Mouse (Mus musculus): ENCODE data around the gene Btbd9. TPM values are rescaled to one million over a fixed set of nuclear protein-coding genes. Genes with fewer than 3 reads are reported as not detected.

Gene Btbd9
- polyA plus RNA-seq, 1 experiment, result 15.3 TPM

GRCm38 (mm10) chr17:30301338-30301737 lies 274.9 kb downstream of the Btbd9 start:
- no peaks in the 10 kb centered on the region for H3K79me2 ChIP-seq (ENCODE audit: control insufficient read depth, insufficient read depth)

GRCm38 (mm10) chr17:30297432-30297831 lies 278.9 kb downstream of the Btbd9 start:
- Histone ChIP-seq H3ac (ENCODE audit: control insufficient read depth, insufficient read length, low read depth) (no peak overlapping the region), H3K27me3 (ENCODE audit: control insufficient read depth, insufficient read depth, insufficient read length) (no peaks in the 10 kb centered on the region), H3K4me3 (ENCODE audit: insufficient read depth, poor library complexity, severe bottlenecking) (no peak overlapping the region), H3K79me2 (ENCODE audit: control insufficient read depth, insufficient read depth) (no peaks in the 10 kb centered on the region), H3K36me3 (ENCODE audit: control insufficient read depth, insufficient read depth) (no peaks in the 10 kb centered on the region), H3K79me3 (ENCODE audit: low read depth) (no peaks in the 10 kb centered on the region)
- TF ChIP-seq USF1 (IDR thresholded peaks at IDR 0.05; ENCODE audit: low read depth) (no peak), MYOD1 (IDR thresholded peaks at IDR 0.05; ENCODE audit: control insufficient read depth, insufficient read length, low read depth) (no peak), CTCF (IDR thresholded peaks at IDR 0.05; ENCODE audit: control insufficient read depth, insufficient read depth, insufficient read length) (no peak), CEBPB (IDR thresholded peaks at IDR 0.05; ENCODE audit: low read depth) (no peak), FOSL1 (IDR thresholded peaks at IDR 0.05; ENCODE audit: insufficient read depth, low read length, poor library complexity, severe bottlenecking) (no peak), MYOG (IDR thresholded peaks at IDR 0.05; ENCODE audit: control insufficient read depth, extremely low read depth, insufficient read length) (no peak), MAX (IDR thresholded peaks at IDR 0.05) (no peak)

More at GRCm38 (mm10) chr17:30301338-30301737, 274.9 kb downstream of the Btbd9 start:
- H3ac ChIP-seq (ENCODE audit: control insufficient read depth, insufficient read length, low read depth), result no peak overlapping the region
- H3K27me3 ChIP-seq (ENCODE audit: control insufficient read depth, insufficient read depth, insufficient read length), result no peaks in the 10 kb centered on the region
- no peaks in the 10 kb centered on the region for H3K79me3 ChIP-seq (ENCODE audit: low read depth)
- no peak overlapping the region for H3K4me3 ChIP-seq (ENCODE audit: insufficient read depth, poor library complexity, severe bottlenecking)
- TF ChIP-seq MAX (IDR thresholded peaks at IDR 0.05) (no peak), CTCF (IDR thresholded peaks at IDR 0.05; ENCODE audit: control insufficient read depth, insufficient read depth, insufficient read length) (no peak), MYOD1 (IDR thresholded peaks at IDR 0.05; ENCODE audit: control insufficient read depth, insufficient read length, low read depth) (no peak), USF1 (IDR thresholded peaks at IDR 0.05; ENCODE audit: low read depth) (no peak), FOSL1 (IDR thresholded peaks at IDR 0.05; ENCODE audit: insufficient read depth, low read length, poor library complexity, severe bottlenecking) (no peak), CEBPB (IDR thresholded peaks at IDR 0.05; ENCODE audit: low read depth) (no peak), MYOG (IDR thresholded peaks at IDR 0.05; ENCODE audit: control insufficient read depth, extremely low read depth, insufficient read length) (no peak)
- no peaks in the 10 kb centered on the region for H3K36me3 ChIP-seq (ENCODE audit: control insufficient read depth, insufficient read depth)

- no peaks in the 10 kb centered on the region for H3K79me2 ChIP-seq (ENCODE audit: control insufficient read depth, insufficient read depth)
- no peaks in the 10 kb centered on the region for H3K79me3 ChIP-seq (ENCODE audit: low read depth)
- TF ChIP-seq MAX (IDR thresholded peaks at IDR 0.05) (no peak), MYOD1 (IDR thresholded peaks at IDR 0.05; ENCODE audit: control insufficient read depth, insufficient read length, low read depth) (peak; percentile 49)
- no peaks in the 10 kb centered on the region for H3K27me3 ChIP-seq (ENCODE audit: control insufficient read depth, insufficient read depth, insufficient read length)
- no peak overlapping the region for H3ac ChIP-seq (ENCODE audit: control insufficient read depth, insufficient read length, low read depth)
- no peaks in the 10 kb centered on the region for H3K36me3 ChIP-seq (ENCODE audit: control insufficient read depth, insufficient read depth)
- H3K4me3 ChIP-seq (ENCODE audit: insufficient read depth, poor library complexity, severe bottlenecking), result no peak overlapping the region
Measured at GRCm38 (mm10) chr17:30296069-30296468, 280.2 kb downstream of the Btbd9 start.

GRCm38 (mm10) chr17:30292666-30293065 lies 283.6 kb downstream of the Btbd9 start:
- no peak overlapping the region for H3ac ChIP-seq (ENCODE audit: control insufficient read depth, insufficient read length, low read depth)
- no peak overlapping the region for H3K4me3 ChIP-seq (ENCODE audit: insufficient read depth, poor library complexity, severe bottlenecking)
- H3K79me3 ChIP-seq (ENCODE audit: low read depth), result no peaks in the 10 kb centered on the region
- no peaks in the 10 kb centered on the region for H3K79me2 ChIP-seq (ENCODE audit: control insufficient read depth, insufficient read depth)
- no peak for TF ChIP-seq USF1 (IDR thresholded peaks at IDR 0.05; ENCODE audit: low read depth)
- no peak for TF ChIP-seq CTCF (IDR thresholded peaks at IDR 0.05; ENCODE audit: control insufficient read depth, insufficient read depth, insufficient read length)
- TF ChIP-seq CEBPB (IDR thresholded peaks at IDR 0.05; ENCODE audit: low read depth), result no peak
- TF ChIP-seq MYOG (IDR thresholded peaks at IDR 0.05; ENCODE audit: control insufficient read depth, extremely low read depth, insufficient read length), result no peak
- TF ChIP-seq FOSL1 (IDR thresholded peaks at IDR 0.05; ENCODE audit: insufficient read depth, low read length, poor library complexity, severe bottlenecking), result no peak
- no peak for TF ChIP-seq MAX (IDR thresholded peaks at IDR 0.05)
- no peak for TF ChIP-seq MYOD1 (IDR thresholded peaks at IDR 0.05; ENCODE audit: control insufficient read depth, insufficient read length, low read depth)
- no peaks in the 10 kb centered on the region for H3K36me3 ChIP-seq (ENCODE audit: control insufficient read depth, insufficient read depth)
- no peaks in the 10 kb centered on the region for H3K27me3 ChIP-seq (ENCODE audit: control insufficient read depth, insufficient read depth, insufficient read length)

- TF ChIP-seq CTCF (IDR thresholded peaks at IDR 0.05; ENCODE audit: control insufficient read depth, insufficient read depth, insufficient read length) (no peak), MYOG (IDR thresholded peaks at IDR 0.05; ENCODE audit: control insufficient read depth, extremely low read depth, insufficient read length) (no peak)
Measured at GRCm38 (mm10) chr17:30285641-30286040, 290.6 kb downstream of the Btbd9 start.

GRCm38 (mm10) chr17:30283460-30284050 lies 292.7 kb downstream of the Btbd9 start:
- no peaks in the 10 kb centered on the region for H3K79me2 ChIP-seq (ENCODE audit: control insufficient read depth, insufficient read depth)
- H3K4me3 ChIP-seq (ENCODE audit: insufficient read depth, poor library complexity, severe bottlenecking), result no peak overlapping the region
- H3K79me3 ChIP-seq (ENCODE audit: low read depth), result no peaks in the 10 kb centered on the region
- no peaks in the 10 kb centered on the region for H3K27me3 ChIP-seq (ENCODE audit: control insufficient read depth, insufficient read depth, insufficient read length)
- no peaks in the 10 kb centered on the region for H3K36me3 ChIP-seq (ENCODE audit: control insufficient read depth, insufficient read depth)
- no peak for TF ChIP-seq MYOG (IDR thresholded peaks at IDR 0.05; ENCODE audit: control insufficient read depth, extremely low read depth, insufficient read length)
- H3ac ChIP-seq (ENCODE audit: control insufficient read depth, insufficient read length, low read depth), result no peak overlapping the region

More at GRCm38 (mm10) chr17:30285641-30286040, 290.6 kb downstream of the Btbd9 start:
- Histone ChIP-seq H3ac (ENCODE audit: control insufficient read depth, insufficient read length, low read depth) (no peak overlapping the region), H3K79me2 (ENCODE audit: control insufficient read depth, insufficient read depth) (no peaks in the 10 kb centered on the region), H3K36me3 (ENCODE audit: control insufficient read depth, insufficient read depth) (no peaks in the 10 kb centered on the region), H3K27me3 (ENCODE audit: control insufficient read depth, insufficient read depth, insufficient read length) (no peaks in the 10 kb centered on the region), H3K79me3 (ENCODE audit: low read depth) (no peaks in the 10 kb centered on the region), H3K4me3 (ENCODE audit: insufficient read depth, poor library complexity, severe bottlenecking) (no peak overlapping the region)

All from C2C12 (cell line).